Mouse (Mus musculus) kidney, embryonic 15.5 days (tissue): ENCODE results near the gene Slit2. TPM values are rescaled to one million over a fixed set of nuclear protein-coding genes. Genes with fewer than 3 reads are reported as not detected.

ENCODE experiments used
- ATAC-seq: fragments of 200-750 bp; cut with Nextera tagmentation; replicated peaks from 2 replicates; pipeline ENCODE4 v1.8.0; 2017; ENCODE audit warnings: moderate TSS enrichment; ENCODE audit not compliant: low FRiP score
- H3K27ac ChIP-seq: fragments of 300-500 bp; sonication (generic); 2 replicates; pipeline ENCODE4 v1.5.1; 2015; ENCODE audit warnings: mild to moderate bottlenecking, inconsistent platforms
- H3K27me3 ChIP-seq: fragments of 300-500 bp; sonication (generic); 2 replicates; pipeline ENCODE4 v1.6.1; 2015; ENCODE audit warnings: inconsistent platforms
- H3K36me3 ChIP-seq: fragments of 300-500 bp; sonication (generic); 2 replicates; pipeline ENCODE4 v1.6.1; 2015; ENCODE audit warnings: inconsistent platforms
- H3K4me1 ChIP-seq: fragments of 300-500 bp; sonication (generic); 2 replicates; pipeline ENCODE4 v1.6.1; 2015; ENCODE audit warnings: inconsistent platforms
- H3K4me2 ChIP-seq: fragments of 300-500 bp; sonication (generic); 2 replicates; pipeline ENCODE4 v1.6.1; 2015; ENCODE audit warnings: moderate library complexity, mild to moderate bottlenecking, inconsistent platforms
- H3K4me3 ChIP-seq: fragments of 300-500 bp; sonication (generic); replicated peaks from 2 replicates; pipeline ENCODE4 v1.5.1; 2015; ENCODE audit warnings: mild to moderate bottlenecking, inconsistent platforms
- H3K9ac ChIP-seq: fragments of 300-500 bp; sonication (generic); 2 replicates; pipeline ENCODE4 v1.6.1; 2015; ENCODE audit warnings: mild to moderate bottlenecking, inconsistent platforms
- H3K9me3 ChIP-seq: fragments of 300-500 bp; sonication (generic); replicated peaks from 2 replicates; pipeline ENCODE4 v1.6.1; 2016; ENCODE audit warnings: inconsistent platforms
- WGBS: fragments of 180-500 bp; shearing (Covaris S2); methylation state at CpG from one replicate; pipeline ENCODE4 v1.1.7; 2015; ENCODE audit warnings: mixed read lengths; 5-methylcytosine and 5-hydroxymethylcytosine counted together
- polyA plus RNA-seq: library from polyadenylated mRNA; unstranded; fragments of >200 nt; fragmentation: Nextera tagmentation; extraction: Ambion mirVana; gene quantifications from 2 replicates; pipeline ENCODE4 v1.2.1, GENCODE M21; 2015

The Slit2 gene
- polyA plus RNA-seq, 1 experiment from 2014 or later, result 36.3 TPM

- Histone ChIP-seq H3K36me3 (peaks cover 11% of the 10 kb centered on the region; the same call in 1 of the 2 replicates), H3K4me2 (no peak overlapping the region), H3K27ac (no peak overlapping the region), H3K4me1 (no peaks in the 10 kb centered on the region), H3K9me3 (no peaks in the 10 kb centered on the region), H3K4me3 (no peak overlapping the region), H3K9ac (no peak overlapping the region), H3K27me3 (no peaks in the 10 kb centered on the region)
- 52% methylated on average over 4 of the region's 4 CpGs for WGBS
- ATAC-seq, result peak; percentile 96
These were observed 265.4 kb downstream of the Slit2 start for GRCm38 (mm10) chr5:48248327-48248726.

- Histone ChIP-seq H3K9me3 (no peaks in the 10 kb centered on the region), H3K36me3 (peaks cover 19% of the 10 kb centered on the region; the same call in 1 of the 2 replicates), H3K9ac (no peak overlapping the region), H3K4me1 (no peaks in the 10 kb centered on the region), H3K4me2 (no peak overlapping the region), H3K4me3 (no peak overlapping the region), H3K27ac (no peak overlapping the region), H3K27me3 (no peaks in the 10 kb centered on the region)
- ATAC-seq, result no peak
- WGBS, result 91% methylated on average over 4 of the region's 4 CpGs
These were observed 294.6 kb downstream of the Slit2 start for GRCm38 (mm10) chr5:48277561-48277960.

- ATAC-seq, result no peak
- Histone ChIP-seq H3K4me2 (no peak overlapping the region), H3K4me1 (no peaks in the 10 kb centered on the region), H3K9me3 (no peaks in the 10 kb centered on the region), H3K27me3 (no peaks in the 10 kb centered on the region), H3K27ac (no peak overlapping the region), H3K9ac (no peak overlapping the region), H3K36me3 (peaks cover 39% of the 10 kb centered on the region), H3K4me3 (no peak overlapping the region)
- 86% methylated on average over 3 of the region's 3 CpGs for WGBS
These were observed 318.2 kb downstream of the Slit2 start for GRCm38 (mm10) chr5:48301186-48301585.

GRCm38 (mm10) chr5:48315057-48315602 is 332.2 kb downstream of the Slit2 start:
- Histone ChIP-seq H3K27ac (no peak overlapping the region), H3K27me3 (no peaks in the 10 kb centered on the region), H3K4me2 (no peak overlapping the region), H3K4me3 (no peak overlapping the region), H3K9me3 (no peaks in the 10 kb centered on the region), H3K4me1 (no peaks in the 10 kb centered on the region), H3K36me3 (no peaks in the 10 kb centered on the region), H3K9ac (no peak overlapping the region)
- WGBS, result 55% methylated on average over 6 of the region's 6 CpGs
- ATAC-seq, result no peak

- no peaks in the 10 kb centered on the region for H3K27me3 ChIP-seq
- H3K4me1 ChIP-seq, result no peaks in the 10 kb centered on the region
- no peak for ATAC-seq
- H3K4me2 ChIP-seq, result no peak overlapping the region
- H3K9me3 ChIP-seq, result no peaks in the 10 kb centered on the region
- WGBS, result 55% methylated on average over 4 of the region's 4 CpGs
- no peak overlapping the region for H3K27ac ChIP-seq
- no peaks in the 10 kb centered on the region for H3K36me3 ChIP-seq
- no peak overlapping the region for H3K9ac ChIP-seq
- no peak overlapping the region for H3K4me3 ChIP-seq
These were observed 337.7 kb downstream of the Slit2 start for GRCm38 (mm10) chr5:48320597-48320996.

GRCm38 (mm10) chr5:48326221-48326620 is 343.3 kb downstream of the Slit2 start:
- no peaks in the 10 kb centered on the region for H3K9me3 ChIP-seq
- H3K9ac ChIP-seq, result no peak overlapping the region
- ATAC-seq, result no peak

GRCm38 (mm10) chr5:48327652-48328051 is 344.7 kb downstream of the Slit2 start, which contains the start of gene 5730480H06Rik:
5730480H06Rik (plus strand) TSS chr5:48327952.
- no peak within 1 kb of the TSS for H3K27ac ChIP-seq
- H3K4me1 ChIP-seq, result no peaks in the 10 kb centered on the region
- no peak within 1 kb of the TSS for H3K4me3 ChIP-seq
- H3K36me3 ChIP-seq, result no peaks in the 10 kb centered on the region
- H3K4me2 ChIP-seq, result no peak within 1 kb of the TSS
- no peaks in the 10 kb centered on the region for H3K9me3 ChIP-seq
- H3K27me3 ChIP-seq, result no peaks in the 10 kb centered on the region
- WGBS, result 96% methylated on average over 8 of the region's 8 CpGs
- no peak within 1 kb of the TSS for H3K9ac ChIP-seq
- ATAC-seq, result no peak

More at GRCm38 (mm10) chr5:48326221-48326620, 343.3 kb downstream of the Slit2 start:
- Histone ChIP-seq H3K4me3 (no peak overlapping the region), H3K4me1 (no peaks in the 10 kb centered on the region), H3K36me3 (no peaks in the 10 kb centered on the region), H3K27me3 (no peaks in the 10 kb centered on the region), H3K4me2 (no peak overlapping the region), H3K27ac (no peak overlapping the region)

GRCm38 (mm10) chr5:48329751-48330150 is 346.8 kb downstream of the Slit2 start:
- Histone ChIP-seq H3K4me2 (no peak overlapping the region), H3K9ac (no peak overlapping the region), H3K36me3 (no peaks in the 10 kb centered on the region), H3K9me3 (no peaks in the 10 kb centered on the region), H3K27me3 (no peaks in the 10 kb centered on the region), H3K4me1 (peaks cover 14% of the 10 kb centered on the region), H3K27ac (no peak overlapping the region), H3K4me3 (no peak overlapping the region)
- 97% methylated on average over 2 of the region's 2 CpGs for WGBS
- ATAC-seq, result no peak

GRCm38 (mm10) chr5:48330817-48331216 is 347.9 kb downstream of the Slit2 start:
- H3K36me3 ChIP-seq, result no peaks in the 10 kb centered on the region
- peaks cover 14% of the 10 kb centered on the region for H3K4me1 ChIP-seq
- no peak overlapping the region for H3K9ac ChIP-seq
- H3K4me2 ChIP-seq, result no peak overlapping the region
- no peak overlapping the region for H3K27ac ChIP-seq
- no peak overlapping the region for H3K4me3 ChIP-seq
- ATAC-seq, result no peak
- no peaks in the 10 kb centered on the region for H3K9me3 ChIP-seq
- WGBS, result 89% methylated on average over 2 of the region's 2 CpGs
- H3K27me3 ChIP-seq, result no peaks in the 10 kb centered on the region

GRCm38 (mm10) chr5:48331441-48331840 is 348.5 kb downstream of the Slit2 start:
- H3K4me1 ChIP-seq, result peaks cover 14% of the 10 kb centered on the region
- H3K4me3 ChIP-seq, result no peak overlapping the region
- H3K27me3 ChIP-seq, result no peaks in the 10 kb centered on the region
- H3K4me2 ChIP-seq, result no peak overlapping the region
- H3K27ac ChIP-seq, result no peak overlapping the region
- WGBS, result 49% methylated on average over 5 of the region's 5 CpGs
- ATAC-seq, result no peak
- H3K36me3 ChIP-seq, result no peaks in the 10 kb centered on the region
- H3K9me3 ChIP-seq, result no peaks in the 10 kb centered on the region
- no peak overlapping the region for H3K9ac ChIP-seq

- Histone ChIP-seq H3K9me3 (no peaks in the 10 kb centered on the region), H3K9ac (no peak overlapping the region), H3K27ac (no peak overlapping the region), H3K27me3 (no peaks in the 10 kb centered on the region), H3K36me3 (no peaks in the 10 kb centered on the region), H3K4me1 (peaks cover 16% of the 10 kb centered on the region), H3K4me3 (no peak overlapping the region), H3K4me2 (no peak overlapping the region)
- 88% methylated on average over 3 of the region's 3 CpGs for WGBS
- peak; percentile 23 for ATAC-seq
These were observed 350.5 kb downstream of the Slit2 start for GRCm38 (mm10) chr5:48333407-48333806.

GRCm38 (mm10) chr5:48333884-48334513 is 351.1 kb downstream of the Slit2 start:
- Histone ChIP-seq H3K27me3 (no peaks in the 10 kb centered on the region), H3K36me3 (no peaks in the 10 kb centered on the region), H3K4me3 (no peak overlapping the region), H3K9ac (no peak overlapping the region), H3K27ac (no peak overlapping the region), H3K4me2 (0 out of 2 replicates have a peak overlapping the region, but pooled peaks have one; percentile 19), H3K4me1 (peaks cover 18% of the 10 kb centered on the region), H3K9me3 (no peaks in the 10 kb centered on the region)
- peak; percentile 93 for ATAC-seq
- WGBS, result 10% methylated on average over 9 of the region's 9 CpGs
